Mouse (Mus musculus) lung, adult 2 months (tissue): ENCODE results near the gene Tmem156.

ENCODE experiments used
- CTCF ChIP-seq: fragments of 200-500 bp; IDR thresholded peaks from 2 replicates; pipeline ENCODE4 v1.5.1; 2011; ENCODE audit warnings: mild to moderate bottlenecking, low read length, control low read depth; ENCODE audit not compliant: insufficient read depth
- POLR2A ChIP-seq: fragments of 200-500 bp; IDR thresholded peaks from 2 replicates; pipeline ENCODE4 v1.6.1; 2011; ENCODE audit warnings: low read depth, mild to moderate bottlenecking, control low read depth, low read length, borderline replicate concordance; ENCODE audit errors: extremely low read depth

DNA sequence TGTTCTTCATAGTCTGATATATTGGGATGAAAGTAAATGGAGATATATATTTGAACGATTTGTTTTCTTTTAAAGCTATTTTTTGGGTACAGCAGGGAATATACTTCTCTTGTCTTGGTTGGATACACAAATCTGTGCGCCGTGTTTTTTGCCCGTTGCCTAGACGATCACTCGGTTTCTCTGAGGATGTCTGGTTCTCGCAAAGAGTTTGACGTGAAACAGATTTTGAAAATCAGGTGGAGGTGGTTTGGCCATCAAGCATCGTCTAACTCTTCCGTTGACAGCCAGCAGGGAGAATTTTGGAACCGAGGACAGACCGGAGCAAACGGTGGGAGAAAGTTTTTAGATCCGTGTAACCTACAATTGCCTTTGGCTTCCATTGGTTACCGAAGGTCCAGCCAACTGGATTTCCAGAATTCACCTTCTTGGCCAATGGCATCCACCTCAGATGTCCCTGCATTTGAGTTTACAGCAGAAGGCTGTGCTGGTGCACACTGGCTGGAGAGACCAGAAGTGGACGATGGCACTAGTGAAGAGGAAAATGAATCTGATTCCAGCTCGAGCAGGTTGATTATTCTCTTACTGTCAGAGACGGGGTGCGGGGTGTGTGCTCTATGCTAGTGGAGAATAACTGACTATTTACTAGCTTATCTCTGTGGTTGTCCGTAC, 39.4 kb upstream of the Tmem156 start:
- no peak for TF ChIP-seq CTCF
- TF ChIP-seq POLR2A: no peak
